Mouse (Mus musculus) fat pad, adult 2 months (tissue): ENCODE measurements around the gene Il18.

Experiments
- DNase-seq: peaks from one replicate; pipeline ENCODE4 v3.0.0-alpha.2; 2011; ENCODE audit warnings: low read depth, low spot score; ENCODE audit errors: extremely low read depth

Il18 gene

DNA sequence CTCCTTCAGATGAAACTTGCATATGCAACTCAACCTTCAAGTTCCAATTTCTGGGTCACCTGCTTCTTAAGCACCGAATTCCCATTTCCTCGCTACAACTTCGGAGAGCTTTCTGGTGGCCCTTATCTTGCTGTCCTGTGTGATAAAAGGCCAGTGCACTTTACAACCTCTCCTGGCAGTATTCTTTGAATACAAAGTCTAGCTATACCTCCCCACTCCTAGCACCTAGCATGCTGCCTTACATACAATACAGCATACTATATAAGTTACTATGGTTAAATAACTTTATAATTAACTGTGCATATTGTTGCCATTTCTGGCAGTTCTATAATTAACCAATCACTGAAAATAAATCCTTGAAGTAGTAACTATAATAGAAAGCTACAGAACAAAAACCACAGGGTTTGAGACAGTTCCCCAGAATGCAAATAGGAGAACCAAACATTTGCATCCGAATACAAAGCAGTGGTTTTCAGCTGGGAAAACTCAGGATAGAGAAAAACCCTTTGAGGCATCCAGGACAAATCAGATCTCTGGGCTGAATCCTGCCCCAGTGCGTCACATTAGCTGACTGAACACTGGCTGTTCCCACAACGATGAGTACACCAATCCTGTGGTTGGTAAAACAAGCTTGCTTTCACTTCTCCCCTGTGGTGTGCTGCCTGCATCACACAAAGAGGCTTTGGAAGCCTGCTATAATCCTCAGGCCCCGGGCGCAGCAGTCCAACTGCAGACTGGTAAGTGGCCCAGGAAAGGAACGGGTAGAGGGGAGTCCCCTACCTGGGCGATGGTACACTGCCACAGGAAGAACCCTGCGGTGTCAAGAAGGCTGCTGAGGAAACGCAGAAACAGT lies at the start of gene Il18:
Il18 (plus strand) TSS at position 587 of the 853 bp plus-strand sequence.
- DNase-seq = no peak

DNA sequence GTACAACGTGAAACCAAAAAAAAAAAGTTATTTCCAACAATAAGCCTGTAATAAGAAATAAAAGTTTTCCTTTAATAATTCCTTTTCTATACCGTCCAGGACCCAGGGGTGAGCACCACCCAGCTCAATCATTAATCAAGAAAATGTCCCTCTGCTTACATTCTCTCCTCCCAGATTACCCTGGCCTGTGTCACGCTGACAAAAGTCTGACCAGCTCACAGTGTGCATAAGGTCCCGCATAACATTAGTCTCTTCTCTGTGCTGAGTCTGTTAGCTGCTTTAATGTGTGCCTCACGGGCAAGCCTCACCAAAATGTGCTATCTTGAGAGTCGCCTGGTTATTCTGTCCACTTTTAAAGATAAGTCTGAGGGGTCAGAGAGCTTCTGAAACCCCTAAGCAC lies 49.2 kb upstream of the Il18 start:
- DNase-seq = no peak

DNA sequence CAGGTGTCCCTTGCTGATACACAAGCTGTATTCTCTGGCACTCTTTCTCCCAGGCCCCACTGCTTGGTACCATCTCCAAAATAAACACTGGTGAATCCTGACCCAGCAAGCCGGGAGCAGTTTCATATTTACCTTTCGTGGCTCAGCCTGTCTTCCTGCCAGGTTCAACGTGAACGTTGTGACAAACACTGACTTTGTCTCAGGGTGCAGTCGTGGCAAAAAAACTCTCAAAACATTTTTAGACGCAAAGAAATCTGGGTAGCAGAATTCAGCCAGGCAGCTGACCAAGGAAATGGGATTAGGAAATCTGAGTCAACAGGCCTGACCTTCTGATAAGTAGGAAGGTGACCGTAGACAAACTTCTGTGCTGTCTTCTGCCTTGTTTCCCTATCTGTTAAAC lies 47.1 kb upstream of the Il18 start:
- DNase-seq = peak; percentile 74

DNA sequence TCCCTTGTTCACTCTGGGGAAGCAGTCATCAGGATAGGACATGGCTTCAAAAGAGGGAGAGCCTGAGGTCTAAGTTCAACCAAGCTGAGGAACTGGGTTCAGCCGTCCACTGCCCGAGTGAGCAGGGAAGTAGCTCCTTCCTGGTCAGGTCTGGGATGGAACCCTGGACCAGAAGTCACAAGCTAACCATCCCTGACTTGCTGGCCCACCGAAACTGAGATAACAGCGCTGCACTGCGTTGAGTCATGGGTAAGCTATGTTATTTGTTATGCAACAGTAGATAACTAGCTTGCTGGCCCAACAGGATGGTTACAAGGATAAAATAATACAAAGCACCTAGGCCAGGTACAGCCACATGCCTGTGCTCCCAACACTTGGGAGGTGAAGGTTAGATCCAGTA lies 39.2 kb upstream of the Il18 start:
- DNase-seq = no peak

DNA sequence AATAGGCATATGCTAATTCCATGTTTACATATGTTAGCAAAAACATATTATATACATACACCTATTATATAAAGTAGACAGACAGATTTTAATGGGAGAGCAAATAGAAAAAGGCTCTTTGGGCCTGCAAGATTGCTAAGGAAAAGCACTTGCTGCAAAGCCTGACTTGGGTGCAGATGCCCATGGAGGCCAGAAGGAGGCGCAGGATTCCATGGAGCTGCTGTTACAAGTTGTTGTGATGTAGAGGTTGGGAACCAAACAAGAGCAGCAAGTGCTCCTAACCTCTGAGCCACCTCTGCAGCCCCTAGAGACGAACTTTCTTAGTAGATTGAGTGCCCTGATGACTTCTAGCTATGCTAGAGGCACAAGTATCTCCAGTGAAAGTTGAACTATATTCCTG lies 35.8 kb upstream of the Il18 start:
- DNase-seq = no peak

GRCm38 (mm10) chr9:50520748-50521147 lies 33.9 kb upstream of the Il18 start:
- DNase-seq = no peak

DNA sequence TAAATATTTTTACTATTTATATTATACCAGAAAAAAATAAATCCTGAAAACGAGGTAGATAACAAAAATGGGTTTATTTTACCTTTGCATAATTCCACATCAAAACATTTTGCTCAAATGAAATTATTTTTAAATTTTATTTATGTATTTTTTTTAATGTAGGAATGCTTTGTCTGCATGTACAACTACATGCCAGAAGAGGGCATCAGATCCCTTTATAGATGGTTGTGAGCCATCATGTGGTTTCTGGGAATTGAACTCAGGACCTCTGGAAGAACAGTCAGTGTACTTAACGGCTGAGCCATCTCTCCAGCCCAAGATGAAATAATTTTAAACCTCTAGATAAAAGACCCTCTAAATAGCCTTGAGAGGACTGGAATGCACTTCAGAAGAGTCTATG lies 33.1 kb upstream of the Il18 start:
- no peak for DNase-seq

DNA sequence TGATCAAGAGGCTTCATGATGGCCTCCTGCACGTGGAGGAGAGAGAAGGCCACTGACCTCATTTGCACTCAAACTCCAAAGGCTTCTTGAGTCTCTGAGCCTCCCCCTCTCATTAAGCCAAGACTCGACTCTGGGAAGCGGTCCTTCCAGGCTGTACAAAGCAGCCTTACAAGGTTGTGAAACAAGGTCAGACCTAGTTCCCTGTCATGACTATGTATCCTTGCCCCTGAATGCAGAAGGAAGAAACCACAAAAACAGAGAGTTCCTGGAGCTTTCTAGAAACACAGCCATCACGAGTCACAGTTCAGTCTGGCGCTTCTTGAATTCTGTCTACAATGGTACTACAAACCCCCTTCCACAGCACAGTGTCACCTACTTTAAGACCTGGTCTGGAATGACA lies 32.1 kb upstream of the Il18 start:
- no peak for DNase-seq

GRCm38 (mm10) chr9:50524936-50525335 lies 29.7 kb upstream of the Il18 start:
- DNase-seq = no peak

GRCm38 (mm10) chr9:50525585-50525984 lies 29.0 kb upstream of the Il18 start:
- DNase-seq = no peak

DNA sequence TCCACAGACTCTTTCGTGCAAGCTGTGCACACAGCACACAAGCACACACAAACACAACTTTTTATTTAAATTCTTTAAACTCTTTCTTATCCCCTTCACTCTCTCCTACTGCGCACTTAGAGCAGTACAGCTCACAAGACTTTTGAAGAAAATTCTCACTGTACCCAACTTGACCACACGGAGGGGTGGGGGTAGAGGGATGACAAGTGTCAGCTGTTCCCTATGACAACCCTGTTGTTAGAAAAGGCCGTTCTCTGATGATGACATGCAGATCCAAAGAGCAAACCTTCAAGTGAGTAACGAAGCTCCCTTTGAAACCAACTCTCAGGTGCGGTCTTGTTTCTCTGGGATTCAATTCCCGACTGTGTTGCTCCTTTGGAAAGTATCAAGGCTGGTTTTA lies 26.8 kb upstream of the Il18 start:
- DNase-seq = no peak

DNA sequence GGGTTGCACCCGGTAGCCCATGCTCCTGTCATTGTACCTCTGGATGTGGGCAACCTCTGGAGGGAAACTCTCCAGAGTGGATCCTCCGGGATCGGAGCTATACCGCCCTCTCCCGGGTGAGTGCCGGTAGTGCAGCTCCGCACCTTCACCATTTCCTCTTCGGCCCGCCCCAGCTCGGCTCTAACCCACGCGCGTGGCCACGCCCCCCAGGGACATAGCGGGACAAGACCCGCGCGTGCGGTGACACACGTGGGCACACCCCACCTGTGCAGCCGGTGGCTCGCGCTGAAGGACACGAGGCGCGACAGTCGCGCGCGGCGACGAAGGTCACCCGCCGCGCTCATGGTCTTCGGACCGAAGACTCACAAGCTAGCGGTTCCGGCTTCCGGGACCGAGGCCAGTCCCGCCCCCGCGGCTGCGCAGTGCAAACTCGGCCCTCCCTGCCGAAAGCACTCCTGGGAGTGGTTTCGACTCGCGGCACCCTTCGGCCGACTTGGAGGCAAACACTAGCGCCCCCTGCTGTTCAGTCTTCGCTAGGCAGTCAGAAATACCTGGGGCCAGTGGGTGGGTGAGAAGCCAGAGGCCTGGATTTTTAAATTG lies 26.2 kb upstream of the Il18 start, which contains the start of gene Pts:
Pts (minus strand) TSS at position 432 of the 600 bp plus-strand sequence.
- no peak for DNase-seq

GRCm38 (mm10) chr9:50530890-50531289 lies 23.7 kb upstream of the Il18 start:
- no peak for DNase-seq

DNA sequence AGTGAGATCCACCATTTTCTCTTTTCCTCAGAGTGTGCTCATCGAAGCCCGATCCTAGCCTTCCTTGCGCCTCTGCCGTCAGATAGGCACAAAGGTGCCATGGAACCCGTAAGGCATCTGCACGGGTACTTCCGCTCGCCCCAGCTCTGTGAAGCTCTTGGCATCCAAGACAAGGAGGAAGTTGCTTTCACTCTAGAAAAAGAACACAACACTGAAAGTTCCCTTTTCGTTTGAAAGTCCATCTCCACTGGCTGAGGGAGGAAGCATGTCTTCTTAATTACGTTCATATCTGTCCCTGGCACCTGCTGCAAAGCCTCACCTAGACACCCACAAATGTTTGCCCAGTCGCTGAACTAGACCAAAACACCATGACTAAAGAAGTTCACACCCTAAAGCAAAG lies 21.3 kb upstream of the Il18 start:
- DNase-seq = no peak

DNA sequence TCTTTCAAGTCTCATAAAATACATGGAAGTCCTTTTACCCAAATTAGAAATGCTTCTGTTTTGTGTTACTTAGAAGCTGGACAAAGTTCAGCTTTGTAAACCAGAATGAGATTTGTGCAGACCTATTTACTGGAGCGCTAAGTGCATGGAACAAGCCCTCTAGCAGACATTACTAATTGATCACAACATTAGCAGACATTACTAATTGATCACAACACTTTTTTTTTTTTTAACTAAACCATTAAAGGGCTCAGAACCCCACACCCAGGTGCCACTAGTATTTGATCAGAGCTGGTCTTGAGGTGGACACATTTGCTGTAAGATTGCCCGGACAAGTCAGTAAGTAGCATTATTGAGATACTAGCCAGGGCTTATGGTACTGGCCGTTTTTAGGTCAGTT lies 20.8 kb upstream of the Il18 start:
- no peak for DNase-seq

DNA sequence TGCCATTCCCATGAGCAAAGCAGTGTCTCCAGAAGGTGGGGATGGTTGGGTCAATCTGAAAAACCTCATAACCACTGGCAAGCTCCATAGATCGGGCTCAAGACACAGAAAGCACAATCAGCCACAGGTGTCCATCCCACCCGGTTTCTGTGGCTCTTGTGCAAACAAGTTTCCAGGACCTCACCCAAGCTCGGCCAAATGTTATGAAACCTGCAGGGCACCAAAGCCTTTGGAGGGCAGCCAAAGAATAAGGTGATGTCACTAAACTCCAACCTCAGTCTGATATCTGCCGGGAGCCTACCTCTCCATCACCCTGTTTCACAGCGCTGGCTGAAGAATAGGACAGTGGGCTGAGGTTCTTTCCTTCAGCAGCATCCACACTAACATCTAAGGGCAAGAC lies 18.7 kb upstream of the Il18 start:
- no peak for DNase-seq

DNA sequence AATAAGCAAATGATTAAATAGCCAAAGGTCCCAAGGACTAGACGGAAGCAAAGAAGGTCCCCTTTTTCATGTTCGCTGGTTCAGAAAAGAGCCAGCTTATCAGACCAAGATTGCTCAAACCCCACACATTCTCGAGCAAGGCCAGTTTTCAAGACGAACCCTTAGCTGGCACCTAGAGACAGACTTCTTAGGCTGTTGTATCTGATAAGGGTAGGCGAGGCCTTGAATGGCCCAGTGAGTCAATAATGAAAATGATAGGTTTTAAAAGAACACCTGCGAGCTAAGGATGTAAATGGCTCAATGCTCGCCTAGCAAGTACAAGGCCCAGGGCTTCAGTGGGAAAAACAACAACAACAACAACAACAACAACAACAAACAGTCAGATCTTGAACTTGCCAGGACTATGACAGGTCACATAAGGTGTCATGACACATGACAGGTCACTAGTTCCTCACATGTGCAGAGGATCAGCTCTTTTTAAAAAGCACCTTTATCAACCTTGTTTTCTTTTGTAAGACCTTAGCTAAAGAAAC lies 18.0 kb upstream of the Il18 start:
- no peak for DNase-seq

GRCm38 (mm10) chr9:50537295-50537694 lies 17.3 kb upstream of the Il18 start:
- no peak for DNase-seq

DNA sequence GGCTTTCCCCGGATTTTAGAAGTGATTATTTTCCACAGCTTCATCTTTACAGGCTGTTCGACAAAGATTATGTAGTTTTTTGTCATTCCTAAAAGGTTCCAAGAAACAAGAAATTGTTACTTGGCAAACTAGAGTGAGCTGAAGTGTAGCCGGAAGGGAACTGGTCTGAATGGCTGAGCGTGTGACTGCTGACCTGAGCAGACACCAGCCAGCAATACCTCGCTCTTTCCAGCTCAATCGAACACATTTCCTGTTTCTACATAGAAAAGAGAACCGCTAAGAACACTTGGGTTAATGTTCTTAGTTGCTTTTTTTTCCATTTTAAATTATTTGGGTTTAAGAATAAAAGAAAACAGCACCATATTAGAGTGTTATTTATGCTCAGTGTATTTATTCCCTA lies 14.5 kb upstream of the Il18 start:
- no peak for DNase-seq

- DNase-seq = no peak
Observed at GRCm38 (mm10) chr9:50542401-50542800, 12.2 kb upstream of the Il18 start.

DNA sequence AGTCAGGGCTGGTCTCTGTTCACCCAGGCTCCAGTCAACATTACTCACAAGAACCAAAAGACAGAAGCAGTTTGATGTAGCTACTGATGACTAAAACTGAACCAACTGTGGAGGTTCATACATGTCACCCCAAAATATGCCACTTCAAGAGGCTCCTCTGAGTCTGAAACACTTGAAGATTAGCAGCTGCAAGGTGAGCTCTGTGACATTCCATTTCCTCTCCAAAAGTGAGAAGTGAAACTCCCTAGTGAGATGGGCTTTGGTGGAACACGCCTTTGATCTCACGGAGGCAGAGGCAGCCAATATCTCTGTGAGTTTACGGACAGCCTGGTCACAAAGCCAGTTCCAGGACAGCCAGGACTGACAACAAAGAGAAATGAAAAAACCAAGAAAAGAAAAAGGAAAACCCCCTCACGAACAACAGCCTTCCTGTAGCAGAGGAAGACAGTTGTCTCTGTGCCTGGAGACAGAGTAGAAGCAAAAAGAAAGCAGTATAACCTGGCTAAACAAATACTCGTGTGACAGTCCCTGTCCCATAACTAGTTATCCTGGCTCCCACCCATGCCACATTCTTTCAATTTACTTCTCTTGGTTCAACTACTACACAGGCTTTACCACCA lies 6.7 kb upstream of the Il18 start:
- no peak for DNase-seq

- no peak for DNase-seq
Observed at GRCm38 (mm10) chr9:50548936-50549335, 5.7 kb upstream of the Il18 start.
